Comparison of ENCODE assay signal across 10 mouse cellular contexts in the genomic region with DNA sequence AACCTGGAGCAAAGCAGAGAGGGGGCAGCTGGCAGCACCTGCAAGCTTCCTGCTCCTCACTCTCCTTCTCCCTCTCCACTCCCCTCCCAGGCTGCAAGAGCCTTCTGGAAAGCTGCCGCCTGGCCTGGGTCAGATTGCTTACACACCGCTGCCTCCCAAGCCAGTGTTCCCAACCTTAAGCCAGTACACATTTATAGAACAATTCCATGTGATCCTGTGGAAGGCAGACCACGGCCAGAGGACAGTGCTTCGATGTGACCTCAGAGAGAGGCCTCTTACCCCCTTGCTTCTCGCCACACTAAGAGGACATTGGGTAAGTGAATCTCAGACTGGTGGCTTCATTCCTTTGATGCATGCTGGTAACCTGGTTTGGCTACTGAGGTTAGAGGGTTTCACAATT. TPM values are rescaled to one million over a fixed set of nuclear protein-coding genes. Genes with fewer than 3 reads are reported as not detected.
A peak's percentile ranks its signal among the peaks of the same experiment; 100 is the strongest.
DNase-seq lines count a peak whose midpoint lies in the region; ATAC-seq and TF ChIP-seq lines count a peak whose summit lies in the region.
"Had no signal": no experiment of that assay in that cellular context is flagged by ENCODE, and none has a peak within 500 bp of the region (broad histone marks: within the 10 kb centered on the region; RNA-seq: fewer than 3 reads in every experiment).

No protein-coding gene starts in this region.

- peak; percentile 60; the same call in 1 of the 2 replicates for ATAC-seq in cerebellum, adult (ENCODE audit: insufficient number of reproducible peaks, low FRiP score, low TSS enrichment)
- no peak for ATAC-seq in inflammation-experienced regulatory T-cells, adult 6 months
- ATAC-seq: hindbrain, embryonic 16.5 days had no signal

- peak overlapping the region; percentile 37; the same call in 1 of the 2 replicates for H3K27ac ChIP-seq in kidney, adult 2 months (ENCODE audit: insufficient read depth, low read depth, low read length)

- peak; percentile 35 for DNase-seq in kidney, adult 2 months
- DNase-seq in kidney, adult 8-10 months, result no peak
- DNase-seq in fibroblast of lung, adult 2 months (ENCODE audit: low read depth), result peak; percentile 73
- DNase-seq in heart, postnatal 25 days (ENCODE audit: low spot score), result peak; percentile 34
- no peak for DNase-seq in adrenal gland, adult (ENCODE audit: inconsistent age in 2 of 2, low spot score in 1 of 2)
- no peak for DNase-seq in spleen, postnatal 14 days (ENCODE audit: low spot score in 2 of 2)
- DNase-seq: adrenal gland, adult 8-10 months had no signal

- TF ChIP-seq POLR2A in kidney, adult 2 months (IDR thresholded peaks at IDR 0.05; ENCODE audit: low read depth, low read length), result no peak

- intact Hi-C loops in heart, postnatal 25 days (cut with DNase I), result no loop called here

- peaks cover 7% of the 10 kb centered on the region for H3K4me1 ChIP-seq in kidney, adult 2 months (ENCODE audit: control insufficient read depth, insufficient read depth, low read length)

- H3K4me3 ChIP-seq in kidney, adult 2 months (ENCODE audit: insufficient read depth, low read depth, low read length), result no peak overlapping the region

- TF ChIP-seq CTCF in kidney, adult 2 months (conservative IDR thresholded peaks at IDR 0.05; ENCODE audit: insufficient read depth, insufficient read length, low read depth, low read length), result no peak

- H3K27me3 ChIP-seq in kidney, adult 2 months (replicated peaks; ENCODE audit: control insufficient read depth, insufficient read depth, low read length), result no peaks in the 10 kb centered on the region

- 40% methylated on average over 5 of the region's 5 CpGs for WGBS in kidney, adult 2 months

- H3K36me3 ChIP-seq in kidney, adult 2 months (ENCODE audit: control insufficient read depth, insufficient read depth, low read length), result no peaks in the 10 kb centered on the region

RNA-seq across cellular contexts. Expression of a gene that starts 20.1 kb away (rescaled TPM):
- polyA plus RNA-seq in kidney, adult 2 months (2012; rRNA removed), result 39.8 and 44.4 TPM in 2 replicates
- 10 to 100 TPM; 38.5 to 46.1 TPM for total RNA-seq in heart, postnatal 25 days (2021)
- polyA plus RNA-seq in inflammation-experienced regulatory T-cells, adult 6 months (2017; shearing (Covaris generic)), result 10 to 100 TPM; 10.5 to 15.3 (median 13.5) TPM

RNA-seq across cellular contexts. Expression of a gene that starts 24.5 kb away (rescaled TPM):
- 72.2 and 78.4 TPM in 2 replicates for polyA plus RNA-seq in kidney, adult 2 months (2012; rRNA removed)
- 100 to 1,000 TPM; 364 to 380 TPM for total RNA-seq in heart, postnatal 25 days (2021)
- polyA plus RNA-seq in inflammation-experienced regulatory T-cells, adult 6 months (2017; shearing (Covaris generic)), result 1 to 10 TPM; 3.7 to 8.8 (median 6.6) TPM

RNA-seq across cellular contexts. Expression of a gene that starts 32.6 kb away (rescaled TPM):
- polyA plus RNA-seq in kidney, adult 2 months (2012; rRNA removed), result 7.3 and 10.6 TPM in 2 replicates
- 10 to 100 TPM; 32.2 to 32.3 TPM for total RNA-seq in heart, postnatal 25 days (2021)
- 10 to 100 TPM; 36.9 to 50.5 (median 42.6) TPM for polyA plus RNA-seq in inflammation-experienced regulatory T-cells, adult 6 months (2017; shearing (Covaris generic))

Comparison
In these comparisons a context has a peak if more than half of its experiments do, and no peak if none do; other contexts are left out.
1. DNase-seq: peak in kidney, adult 2 months (single experiment), fibroblast of lung, adult 2 months (single experiment) and heart, postnatal 25 days (single experiment); none in kidney, adult 8-10 months (0 of 2), adrenal gland, adult (0 of 2) and spleen, postnatal 14 days (0 of 2).